Mouse (Mus musculus): Measurements from ENCODE around the gene Tbx6. TPM values are rescaled to one million over a fixed set of nuclear protein-coding genes. Genes with fewer than 3 reads are reported as not detected.
A peak's percentile ranks its signal among the peaks of the same experiment; 100 is the strongest.

The Tbx6 gene
- polyA plus RNA-seq, 1 experiment from 2014 or later: 0.35 TPM

DNA sequence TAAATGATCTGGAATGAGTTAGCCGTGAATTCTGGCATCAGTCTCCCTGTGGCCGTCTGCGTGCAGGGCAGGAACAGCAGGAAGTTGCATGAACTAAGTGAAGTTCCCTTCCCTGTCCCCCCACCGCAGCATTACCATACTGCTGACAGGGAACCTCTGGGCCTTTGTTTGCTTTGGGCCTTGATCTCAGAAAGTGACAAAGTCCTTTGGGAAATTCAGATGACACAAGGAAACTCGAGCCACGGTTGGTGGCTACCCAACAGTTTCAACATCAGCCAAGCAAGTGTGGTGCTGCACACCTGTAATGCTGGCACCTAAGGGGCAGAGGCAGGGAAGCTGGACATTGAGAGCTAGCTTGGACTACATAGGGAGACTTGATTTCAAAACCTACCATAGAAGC is 34.5 kb upstream of the Tbx6 start:
- H3K27ac ChIP-seq (replicated peaks; ENCODE audit: low read depth, low read length): no peak overlapping the region
- no peak overlapping the region for H3K4me2 ChIP-seq (ENCODE audit: low read depth, low read length)
- H3K36me3 ChIP-seq (ENCODE audit: control insufficient read depth, insufficient read depth, low read length): no peaks in the 10 kb centered on the region
- H3K27me3 ChIP-seq (replicated peaks; ENCODE audit: control insufficient read depth, insufficient read depth, low read length): no peaks in the 10 kb centered on the region
- H3K4me1 ChIP-seq (ENCODE audit: control insufficient read depth, insufficient read depth, low read length): no peaks in the 10 kb centered on the region
- DNase-seq (ENCODE audit: low spot score) (no peak), ATAC-seq (ENCODE audit: low read depth) (no peak)
- no peaks in the 10 kb centered on the region for H3K9me3 ChIP-seq (ENCODE audit: control insufficient read depth, low read length)
- no peak overlapping the region for H3K9ac ChIP-seq (ENCODE audit: low read depth, low read length)
- H3K4me3 ChIP-seq (ENCODE audit: low read depth, low read length): no peak overlapping the region
- WGBS: 21% methylated on average over 6 of the region's 6 CpGs

- Histone ChIP-seq H3K27ac (replicated peaks; ENCODE audit: low read depth, low read length) (no peak overlapping the region), H3K36me3 (ENCODE audit: control insufficient read depth, insufficient read depth, low read length) (no peaks in the 10 kb centered on the region), H3K27me3 (replicated peaks; ENCODE audit: control insufficient read depth, insufficient read depth, low read length) (no peaks in the 10 kb centered on the region), H3K9me3 (ENCODE audit: control insufficient read depth, low read length) (no peaks in the 10 kb centered on the region), H3K9ac (ENCODE audit: low read depth, low read length) (no peak overlapping the region), H3K4me2 (ENCODE audit: low read depth, low read length) (no peak overlapping the region), H3K4me3 (ENCODE audit: low read depth, low read length) (no peak overlapping the region), H3K4me1 (ENCODE audit: control insufficient read depth, insufficient read depth, low read length) (no peaks in the 10 kb centered on the region)
- 62% methylated on average over 7 of the region's 7 CpGs for WGBS
- DNase-seq (ENCODE audit: low spot score) (no peak), ATAC-seq (ENCODE audit: low read depth) (no peak)
Observed at GRCm38 (mm10) chr7:126748824-126749223, 32.5 kb upstream of the Tbx6 start.

GRCm38 (mm10) chr7:126749582-126750343 is 31.5 kb upstream of the Tbx6 start:
- Histone ChIP-seq H3K4me2 (ENCODE audit: low read depth, low read length) (no peak overlapping the region), H3K9me3 (ENCODE audit: control insufficient read depth, low read length) (no peaks in the 10 kb centered on the region), H3K4me3 (ENCODE audit: low read depth, low read length) (no peak overlapping the region), H3K27ac (replicated peaks; ENCODE audit: low read depth, low read length) (no peak overlapping the region), H3K36me3 (ENCODE audit: control insufficient read depth, insufficient read depth, low read length) (no peaks in the 10 kb centered on the region), H3K9ac (ENCODE audit: low read depth, low read length) (no peak overlapping the region), H3K27me3 (replicated peaks; ENCODE audit: control insufficient read depth, insufficient read depth, low read length) (no peaks in the 10 kb centered on the region), H3K4me1 (ENCODE audit: control insufficient read depth, insufficient read depth, low read length) (no peaks in the 10 kb centered on the region)
- ATAC-seq (ENCODE audit: low read depth): no peak
- 93% methylated on average over 17 of the region's 17 CpGs for WGBS
- no peak for DNase-seq (ENCODE audit: low spot score)

DNA sequence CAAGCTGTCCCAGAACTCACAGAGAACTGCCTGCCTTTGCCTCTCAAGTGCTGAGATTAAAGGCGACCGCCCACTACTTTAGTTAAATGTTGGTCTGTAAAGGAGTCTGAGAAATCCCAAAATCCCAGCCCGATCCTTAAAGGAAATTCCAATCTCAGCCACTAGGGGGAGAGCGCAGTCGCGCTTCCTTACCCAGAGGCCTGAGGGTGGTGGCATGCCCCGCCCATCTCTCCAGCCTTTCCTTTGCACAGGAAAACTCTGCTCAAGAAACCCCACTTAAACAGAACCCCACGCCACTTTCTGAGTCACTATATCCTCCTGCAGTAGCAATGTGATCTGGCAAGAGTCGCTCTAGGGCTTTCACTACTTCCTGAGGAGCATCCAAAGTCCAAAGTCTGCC is 26.4 kb upstream of the Tbx6 start:
- H3K27ac ChIP-seq (replicated peaks; ENCODE audit: low read depth, low read length): peak overlapping the region; percentile 53; the same call in 1 of the 2 replicates
- peak overlapping the region; percentile 28; the same call in 1 of the 2 replicates for H3K4me2 ChIP-seq (ENCODE audit: low read depth, low read length)
- H3K9me3 ChIP-seq (ENCODE audit: control insufficient read depth, low read length): no peaks in the 10 kb centered on the region
- 2% methylated on average over 9 of the region's 9 CpGs for WGBS
- no peaks in the 10 kb centered on the region for H3K4me1 ChIP-seq (ENCODE audit: control insufficient read depth, insufficient read depth, low read length)
- ATAC-seq (ENCODE audit: low read depth) (peak; percentile 81), DNase-seq (ENCODE audit: low spot score) (peak; percentile 86)
- 0 out of 2 replicates have a peak overlapping the region, but pooled peaks have one; percentile 30 for H3K9ac ChIP-seq (ENCODE audit: low read depth, low read length)
- no peaks in the 10 kb centered on the region for H3K27me3 ChIP-seq (replicated peaks; ENCODE audit: control insufficient read depth, insufficient read depth, low read length)
- no peak overlapping the region for H3K4me3 ChIP-seq (ENCODE audit: low read depth, low read length)
- H3K36me3 ChIP-seq (ENCODE audit: control insufficient read depth, insufficient read depth, low read length): no peaks in the 10 kb centered on the region

GRCm38 (mm10) chr7:126758539-126758938 is 22.7 kb upstream of the Tbx6 start:
- H3K27me3 ChIP-seq (replicated peaks; ENCODE audit: control insufficient read depth, insufficient read depth, low read length): no peaks in the 10 kb centered on the region
- H3K4me1 ChIP-seq (ENCODE audit: control insufficient read depth, insufficient read depth, low read length): peaks cover 12% of the 10 kb centered on the region
- no peak overlapping the region for H3K4me2 ChIP-seq (ENCODE audit: low read depth, low read length)
- no peak overlapping the region for H3K4me3 ChIP-seq (ENCODE audit: low read depth, low read length)
- H3K27ac ChIP-seq (replicated peaks; ENCODE audit: low read depth, low read length): no peak overlapping the region
- ATAC-seq (ENCODE audit: low read depth) (no peak), DNase-seq (ENCODE audit: low spot score) (no peak)
- 0 out of 2 replicates have a peak, but pooled peaks cover 7% of the 10 kb centered on the region for H3K36me3 ChIP-seq (ENCODE audit: control insufficient read depth, insufficient read depth, low read length)
- no peak overlapping the region for H3K9ac ChIP-seq (ENCODE audit: low read depth, low read length)
- no peaks in the 10 kb centered on the region for H3K9me3 ChIP-seq (ENCODE audit: control insufficient read depth, low read length)
- 56% methylated on average over 7 of the region's 7 CpGs for WGBS

DNA sequence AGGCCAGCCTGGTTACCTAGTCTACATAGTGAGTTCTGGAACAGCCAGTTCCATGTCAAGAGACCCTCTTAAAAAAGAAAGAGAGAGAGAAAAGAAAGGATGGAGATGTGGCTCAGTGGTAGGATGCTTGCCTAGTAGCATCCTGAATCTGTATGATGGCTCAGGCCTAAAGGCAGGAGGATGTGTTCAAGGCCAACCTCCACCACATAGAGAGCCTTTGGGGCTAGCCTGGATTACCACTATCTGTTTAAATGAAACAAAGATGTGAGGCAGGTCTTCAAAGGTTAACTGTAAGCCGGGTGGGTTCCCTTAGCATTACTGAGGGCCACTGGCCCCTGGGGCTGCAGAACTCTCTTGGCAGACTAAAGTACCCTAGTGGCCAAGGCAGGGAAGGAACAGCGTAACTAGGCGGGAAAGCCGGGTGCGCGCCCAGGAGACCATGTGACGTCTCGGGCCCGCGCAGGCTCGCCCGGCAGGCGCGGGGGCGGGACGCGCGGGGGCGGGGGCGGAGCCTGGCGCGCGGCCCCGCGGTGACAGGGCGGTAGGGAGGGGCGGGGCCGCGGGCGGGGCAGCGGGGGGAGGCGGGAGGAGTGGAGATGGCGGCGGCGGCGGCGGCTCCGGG is 22.1 kb upstream of the Tbx6 start, which contains the start of gene Mapk3:
Mapk3 (plus strand) TSS at position 552 of the 622 bp plus-strand sequence.
- Histone ChIP-seq H3K36me3 (ENCODE audit: control insufficient read depth, insufficient read depth, low read length) (peaks cover 13% of the 10 kb centered on the region; the same call in 1 of the 2 replicates), H3K27me3 (replicated peaks; ENCODE audit: control insufficient read depth, insufficient read depth, low read length) (no peaks in the 10 kb centered on the region), H3K9me3 (ENCODE audit: control insufficient read depth, low read length) (no peaks in the 10 kb centered on the region), H3K4me1 (ENCODE audit: control insufficient read depth, insufficient read depth, low read length) (peaks cover 12% of the 10 kb centered on the region), H3K4me3 (ENCODE audit: low read depth, low read length) (peak within 1 kb of the TSS; percentile 85), H3K27ac (replicated peaks; ENCODE audit: low read depth, low read length) (peak within 1 kb of the TSS; percentile 84), H3K9ac (ENCODE audit: low read depth, low read length) (peak within 1 kb of the TSS; percentile 89), H3K4me2 (ENCODE audit: low read depth, low read length) (peak within 1 kb of the TSS; percentile 97)
- WGBS: 2% methylated on average over 11 of the region's 38 CpGs
- DNase-seq (ENCODE audit: low spot score) (peak; percentile 94), ATAC-seq (ENCODE audit: low read depth) (peak; percentile 69)

DNA sequence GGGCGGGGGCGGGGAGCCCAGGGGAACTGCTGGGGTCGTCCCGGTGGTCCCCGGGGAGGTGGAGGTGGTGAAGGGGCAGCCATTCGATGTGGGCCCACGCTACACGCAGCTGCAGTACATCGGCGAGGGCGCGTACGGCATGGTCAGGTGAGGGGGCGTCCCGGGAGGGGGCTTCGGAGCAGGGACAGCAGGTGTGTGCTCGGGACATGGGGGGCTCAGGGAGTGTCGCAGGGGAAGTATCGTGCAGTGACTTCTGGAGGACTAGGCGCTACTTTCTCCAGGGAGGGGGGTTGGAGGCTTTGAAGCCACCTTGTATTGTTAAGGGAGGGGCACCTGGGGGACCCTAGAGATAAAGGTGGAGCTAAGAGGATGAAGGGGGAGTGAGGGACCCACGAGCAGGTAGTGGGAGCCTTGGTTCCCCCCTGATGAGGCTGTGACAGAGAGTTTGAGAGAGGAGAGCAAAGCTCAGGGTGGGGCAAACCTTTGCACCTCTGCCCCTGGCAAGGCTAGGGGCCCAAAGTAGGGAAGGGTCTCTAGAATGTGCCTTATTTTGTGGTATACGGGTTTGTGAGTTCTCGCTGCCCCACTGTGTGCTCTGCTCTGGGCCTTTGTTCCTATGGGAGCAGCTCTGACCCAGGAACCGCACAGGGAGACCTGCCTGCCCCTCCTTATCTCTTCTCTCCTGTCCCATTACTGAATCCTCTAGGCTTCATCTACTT is 21.5 kb upstream of the Tbx6 start:
- H3K4me3 ChIP-seq (ENCODE audit: low read depth, low read length): peak overlapping the region; percentile 85
- H3K4me2 ChIP-seq (ENCODE audit: low read depth, low read length): peak overlapping the region; percentile 97
- no peaks in the 10 kb centered on the region for H3K9me3 ChIP-seq (ENCODE audit: control insufficient read depth, low read length)
- WGBS: under 1% methylated on average over 22 of the region's 24 CpGs
- H3K27ac ChIP-seq (replicated peaks; ENCODE audit: low read depth, low read length): peak overlapping the region; percentile 84
- peaks cover 20% of the 10 kb centered on the region for H3K36me3 ChIP-seq (ENCODE audit: control insufficient read depth, insufficient read depth, low read length)
- ATAC-seq (ENCODE audit: low read depth): peak; percentile 13
- no peaks in the 10 kb centered on the region for H3K27me3 ChIP-seq (replicated peaks; ENCODE audit: control insufficient read depth, insufficient read depth, low read length)
- peak overlapping the region; percentile 89 for H3K9ac ChIP-seq (ENCODE audit: low read depth, low read length)
- no peak for DNase-seq (ENCODE audit: low spot score)
- peaks cover 12% of the 10 kb centered on the region for H3K4me1 ChIP-seq (ENCODE audit: control insufficient read depth, insufficient read depth, low read length)

- DNase-seq (ENCODE audit: low spot score) (peak; percentile 80), ATAC-seq (ENCODE audit: low read depth) (peak; percentile 31; the same call in 1 of the 2 replicates)
- Histone ChIP-seq H3K36me3 (ENCODE audit: control insufficient read depth, insufficient read depth, low read length) (peaks cover 25% of the 10 kb centered on the region), H3K27ac (replicated peaks; ENCODE audit: low read depth, low read length) (peak overlapping the region; percentile 84), H3K4me2 (ENCODE audit: low read depth, low read length) (peak overlapping the region; percentile 97), H3K9ac (ENCODE audit: low read depth, low read length) (peak overlapping the region; percentile 89), H3K27me3 (replicated peaks; ENCODE audit: control insufficient read depth, insufficient read depth, low read length) (no peaks in the 10 kb centered on the region), H3K4me1 (ENCODE audit: control insufficient read depth, insufficient read depth, low read length) (peaks cover 12% of the 10 kb centered on the region), H3K4me3 (ENCODE audit: low read depth, low read length) (peak overlapping the region; percentile 85), H3K9me3 (ENCODE audit: control insufficient read depth, low read length) (no peaks in the 10 kb centered on the region)
- WGBS: 20% methylated on average over 3 of the region's 3 CpGs
Observed at GRCm38 (mm10) chr7:126760391-126760802, 20.9 kb upstream of the Tbx6 start.
